Mouse (Mus musculus) liver, embryonic 14.5 days (tissue): ENCODE data around the gene Siae. TPM values are rescaled to one million over a fixed set of nuclear protein-coding genes. Genes with fewer than 3 reads are reported as not detected.
A peak's percentile ranks its signal among the peaks of the same experiment; 100 is the strongest.

Experiments used
- ATAC-seq: fragments of 200-750 bp; cut with Nextera tagmentation; 2 replicates; pipeline ENCODE4 v1.8.0; 2017; ENCODE audit warnings: moderate number of reproducible peaks, mild to moderate bottlenecking, moderate library complexity; ENCODE audit not compliant: insufficient read depth
- DNase-seq, 3 experiments: peaks; one replicate each; pipeline ENCODE4 v3.0.0-alpha.2; 2012 to 2013; ENCODE audit warnings: low read depth in 3 of 3, low spot score in 3 of 3
- H3K27ac ChIP-seq: fragments of 300-500 bp; sonication (generic); 2 replicates; pipeline ENCODE4 v1.5.1; 2014; ENCODE audit warnings: moderate library complexity, mild to moderate bottlenecking, control low read depth, inconsistent platforms
- H3K27me3 ChIP-seq: fragments of 300-500 bp; sonication (generic); 2 replicates; pipeline ENCODE4 v1.6.1; 2014; ENCODE audit warnings: mild to moderate bottlenecking, low read length, moderate library complexity; ENCODE audit not compliant: control insufficient read depth, insufficient read depth
- H3K36me3 ChIP-seq: fragments of 300-500 bp; sonication (generic); replicated peaks from 2 replicates; pipeline ENCODE4 v1.6.1; 2014; ENCODE audit warnings: low read depth; ENCODE audit not compliant: control insufficient read depth, insufficient read depth
- H3K4me1 ChIP-seq, 2 experiments: fragments of 200-500 bp in 1 of 2; fragments of 300-500 bp in 1 of 2; sonication (generic) in 1 of 2; replicated peaks; 2 replicates each; pipeline ENCODE4 v1.6.1; 2012 to 2014; ENCODE audit warnings: antibody characterized with exemption in 1 of 2, inconsistent platforms in 1 of 2, low read length in 1 of 2; ENCODE audit not compliant: control insufficient read depth in 2 of 2, insufficient read depth in 2 of 2
- H3K4me2 ChIP-seq: fragments of 300-500 bp; sonication (generic); 2 replicates; pipeline ENCODE4 v1.6.1; 2014; ENCODE audit warnings: low read depth, mild to moderate bottlenecking, control low read depth, moderate library complexity
- H3K4me3 ChIP-seq, 2 experiments: fragments of 200-500 bp in 1 of 2; fragments of 300-500 bp in 1 of 2; sonication (generic) in 1 of 2; 2 replicates each; pipeline ENCODE4 v1.5.1; 2012 to 2014; ENCODE audit warnings: low read depth in 2 of 2, low read length in 2 of 2, mild to moderate bottlenecking in 2 of 2, control low read depth in 1 of 2, inconsistent platforms in 1 of 2, moderate library complexity in 1 of 2; ENCODE audit not compliant: insufficient read depth in 1 of 2
- H3K9ac ChIP-seq: fragments of 300-500 bp; sonication (generic); replicated peaks from 2 replicates; pipeline ENCODE4 v1.6.1; 2014; ENCODE audit warnings: mild to moderate bottlenecking, control low read depth, moderate library complexity
- H3K9me3 ChIP-seq: fragments of 300-500 bp; sonication (generic); 2 replicates; pipeline ENCODE4 v1.6.1; 2016; ENCODE audit warnings: low read length, mixed read lengths; ENCODE audit not compliant: control insufficient read depth
- CTCF ChIP-seq: IDR thresholded peaks from 2 replicates; pipeline ENCODE4 v1.5.1; 2016; ENCODE audit warnings: antibody characterized with exemption, low read depth, control low read depth
- EP300 ChIP-seq: IDR thresholded peaks from 2 replicates; pipeline ENCODE4 v1.6.1; 2016; ENCODE audit warnings: antibody characterized with exemption, low read depth
- WGBS: fragments of 180-500 bp; shearing (Covaris S2); extraction: QIAGEN DNeasy Blood & Tissue Kit; methylation state at CpG from one replicate; pipeline ENCODE4 v1.1.7; 2014; ENCODE audit not compliant: insufficient replicate concordance; 5-methylcytosine and 5-hydroxymethylcytosine counted together
- polyA plus RNA-seq, 2 experiments: library from polyadenylated mRNA; depleted of rRNA in 1 of 2; stranded (reverse) in 1 of 2; unstranded in 1 of 2; fragments of >200 nt; fragmentation: Nextera tagmentation in 1 of 2; extraction: Ambion mirVana in 1 of 2; gene quantifications; 2 replicates each; pipeline versions ENCODE4 v1.2.1 to v1.2.3; 2012 to 2014

Siae gene
- polyA plus RNA-seq, 2 experiments, result 2.2 to 5.7 TPM

DNA sequence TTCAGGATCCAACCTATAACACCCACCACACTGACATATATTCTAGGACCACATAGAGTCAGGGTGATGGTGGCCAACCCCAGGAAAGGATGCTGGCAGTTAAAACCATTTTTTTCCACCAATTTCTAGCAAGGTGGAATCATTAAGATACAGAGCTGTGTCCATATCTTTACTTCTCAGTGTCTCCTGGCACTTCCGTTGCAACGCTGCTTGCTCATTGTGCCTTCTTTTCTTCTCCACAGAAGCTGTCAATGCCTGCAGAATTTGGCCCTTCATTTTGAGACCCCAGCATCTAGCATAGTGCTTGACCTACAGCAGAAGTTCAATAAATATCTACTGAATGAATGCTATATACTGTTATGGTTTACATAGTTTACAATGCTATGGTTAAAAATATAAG, 11.5 kb downstream of the Siae start:
- H3K4me3 ChIP-seq, result no peak overlapping the region
- no peaks in the 10 kb centered on the region for H3K9me3 ChIP-seq
- H3K27ac ChIP-seq, result no peak overlapping the region
- ATAC-seq (peak; percentile 31; the same call in 1 of the 2 replicates), DNase-seq (no peak)
- no peaks in the 10 kb centered on the region for H3K27me3 ChIP-seq
- H3K4me2 ChIP-seq, result no peak overlapping the region
- H3K9ac ChIP-seq, result no peak overlapping the region
- 37% methylated on average over 2 of the region's 2 CpGs for WGBS
- peaks cover 39 to 62% of the 10 kb centered on the region in 2 experiments for H3K4me1 ChIP-seq
- TF ChIP-seq EP300, result peak; percentile 72
- no peak for TF ChIP-seq CTCF
- H3K36me3 ChIP-seq, result no peaks in the 10 kb centered on the region

- no peak for TF ChIP-seq CTCF
- TF ChIP-seq EP300, result no peak
- Histone ChIP-seq H3K27me3 (no peaks in the 10 kb centered on the region), H3K36me3 (no peaks in the 10 kb centered on the region), H3K9me3 (no peaks in the 10 kb centered on the region), H3K4me2 (peak overlapping the region; percentile 44), H3K4me3 (no peak overlapping the region), H3K4me1 (peaks cover 42 to 67% of the 10 kb centered on the region in 2 experiments), H3K9ac (no peak overlapping the region), H3K27ac (no peak overlapping the region)
- no peak for DNase-seq
- WGBS, result 17% methylated on average over 5 of the region's 5 CpGs
- peak; percentile 58; the same call in 1 of the 2 replicates for ATAC-seq
These were observed 12.0 kb downstream of the Siae start for GRCm38 (mm10) chr9:37567454-37567853.

- ATAC-seq, result peak; percentile 34; the same call in 1 of the 2 replicates
- H3K4me3 ChIP-seq, result peak overlapping the region in 1 of 2 experiments; percentile 10; a peak in 1 of 4 replicates
- H3K36me3 ChIP-seq, result no peaks in the 10 kb centered on the region
- no peaks in the 10 kb centered on the region for H3K27me3 ChIP-seq
- TF ChIP-seq CTCF (no peak), EP300 (no peak)
- no peaks in the 10 kb centered on the region for H3K9me3 ChIP-seq
- no peak overlapping the region; the same call in 1 of the 2 replicates for H3K9ac ChIP-seq
- H3K4me1 ChIP-seq, result peaks cover 45 to 67% of the 10 kb centered on the region in 2 experiments
- 11% methylated on average over 15 of the region's 15 CpGs for WGBS
- DNase-seq, result no peak
- H3K4me2 ChIP-seq, result peak overlapping the region; percentile 44
- H3K27ac ChIP-seq, result no peak overlapping the region
These were observed 12.6 kb downstream of the Siae start for GRCm38 (mm10) chr9:37567892-37568604.

DNA sequence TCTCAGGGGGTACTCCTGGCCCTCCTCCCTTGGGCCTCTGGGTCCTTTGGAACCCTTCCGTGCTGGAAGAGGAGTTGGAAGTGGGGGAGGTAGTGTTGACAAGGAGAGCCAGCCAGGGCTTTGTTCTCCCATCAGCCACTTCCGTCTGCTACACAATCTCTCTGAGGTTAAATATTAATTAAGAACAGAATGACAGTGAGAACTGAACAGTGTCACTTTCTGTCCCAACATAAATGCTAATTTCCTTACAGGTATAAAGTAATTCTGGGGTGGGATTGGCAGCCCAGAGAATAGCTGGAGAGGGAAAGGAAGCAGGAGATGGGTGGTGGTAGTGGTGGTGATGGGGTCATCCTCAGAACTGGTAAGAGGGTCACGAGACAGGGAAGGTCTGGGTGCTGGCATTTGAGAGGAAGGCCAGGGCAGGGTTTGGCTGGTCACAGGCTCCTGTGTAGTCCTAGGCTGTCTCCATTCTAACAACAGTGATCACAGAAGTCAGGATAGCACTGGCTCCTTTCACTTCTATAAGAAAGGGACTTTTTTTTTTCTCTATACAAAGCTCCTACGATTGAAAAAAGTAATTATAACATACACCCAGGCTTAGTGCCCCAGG, 13.2 kb downstream of the Siae start:
- H3K9me3 ChIP-seq, result no peaks in the 10 kb centered on the region
- peaks cover 40 to 62% of the 10 kb centered on the region in 2 experiments for H3K4me1 ChIP-seq
- H3K36me3 ChIP-seq, result no peaks in the 10 kb centered on the region
- H3K27me3 ChIP-seq, result no peaks in the 10 kb centered on the region
- ATAC-seq, result no peak
- WGBS, result 38% methylated on average over 4 of the region's 4 CpGs
- TF ChIP-seq CTCF (no peak), EP300 (no peak)
- H3K9ac ChIP-seq, result no peak overlapping the region
- no peak overlapping the region for H3K27ac ChIP-seq
- peak overlapping the region; percentile 44; the same call in 1 of the 2 replicates for H3K4me2 ChIP-seq
- no peak for DNase-seq
- no peak overlapping the region for H3K4me3 ChIP-seq

DNA sequence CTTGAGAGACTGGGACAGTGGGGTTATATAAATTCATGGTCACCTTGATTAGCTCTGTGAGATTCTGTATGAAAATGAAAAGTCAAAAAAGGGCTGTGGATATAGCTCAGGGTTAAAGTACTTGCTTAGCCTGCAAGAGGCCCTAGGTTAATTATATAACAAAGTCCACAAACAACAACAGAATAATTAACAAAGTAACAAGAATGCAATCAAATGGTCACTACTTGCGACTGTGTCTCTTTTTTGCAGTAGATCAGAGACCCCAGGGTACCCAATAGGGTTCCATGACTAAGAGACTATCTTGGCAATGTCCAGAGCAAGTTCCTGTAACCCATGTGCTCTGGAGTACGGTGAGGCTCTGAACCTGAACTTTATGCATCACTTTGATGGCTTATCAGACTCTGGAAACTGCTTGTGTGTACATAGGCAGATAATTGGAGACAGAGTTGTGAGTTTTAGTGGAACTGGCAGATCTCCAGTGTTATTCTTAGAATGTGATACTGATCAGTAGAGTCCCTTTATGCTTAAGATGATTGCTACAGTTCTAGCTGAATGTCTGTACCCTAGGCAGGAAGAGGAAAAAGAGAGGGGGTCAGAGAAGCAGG, 13.8 kb downstream of the Siae start:
- no peaks in the 10 kb centered on the region for H3K36me3 ChIP-seq
- 28% methylated on average over 2 of the region's 2 CpGs for WGBS
- H3K9ac ChIP-seq, result no peak overlapping the region
- DNase-seq (no peak), ATAC-seq (peak; percentile 46)
- H3K4me1 ChIP-seq, result peaks cover 34 to 56% of the 10 kb centered on the region in 2 experiments
- H3K27ac ChIP-seq, result no peak overlapping the region
- no peak for TF ChIP-seq CTCF
- TF ChIP-seq EP300, result peak; percentile 26
- no peaks in the 10 kb centered on the region for H3K9me3 ChIP-seq
- H3K4me3 ChIP-seq, result no peak overlapping the region
- no peak overlapping the region for H3K4me2 ChIP-seq
- H3K27me3 ChIP-seq, result no peaks in the 10 kb centered on the region
